Mouse (Mus musculus) erythroid progenitor cell, adult 5-6 weeks (primary cell): ENCODE data around the gene Tbata. TPM values are rescaled to one million over a fixed set of nuclear protein-coding genes. Genes with fewer than 3 reads are reported as not detected.

ENCODE experiments used
- total RNA-seq, 2 experiments: library from RNA; stranded (forward) in 1 of 2; stranded (reverse) in 1 of 2; fragments of 150-400 nt in 1 of 2; fragments of 186-747, 209-891 nt in 1 of 2; gene quantifications; 2 replicates each; pipeline versions ENCODE4 v1.2.3 to v1.2.4; 2015 to 2017; ENCODE audit warnings: low replicate concordance in 2 of 2

Tbata gene
- total RNA-seq, 2 experiments from 2014 or later: not detected

Other genes with a start within 250 kb of the Tbata start
- gene Pcbd1, start 82.6 kb upstream of the Tbata start, total RNA-seq (2015; ENCODE audit: low replicate concordance): 9.4 TPM in 1 of 2 replicates, not detected in the other
- gene Pcbd1, start 82.6 kb upstream of the Tbata start, total RNA-seq (2017; ENCODE audit: low replicate concordance): not detected in 2 replicates
- gene Sgpl1, start 24.3 kb upstream of the Tbata start, total RNA-seq (2015; ENCODE audit: low replicate concordance): 23.9 and 33.9 TPM in 2 replicates
- gene Sgpl1, start 24.3 kb upstream of the Tbata start, total RNA-seq (2017; ENCODE audit: low replicate concordance): 11.9 and 24.0 TPM in 2 replicates
- 1.3 TPM in 1 of 2 replicates, not detected in the other for gene Adamts14, start 101.5 kb downstream of the Tbata start, total RNA-seq (2015; ENCODE audit: low replicate concordance)
- 0.39 TPM in 1 of 2 replicates, not detected in the other for gene Adamts14, start 101.5 kb downstream of the Tbata start, total RNA-seq (2017; ENCODE audit: low replicate concordance)
- not detected in 2 replicates for gene Prf1, start 125.9 kb downstream of the Tbata start, total RNA-seq (2015; ENCODE audit: low replicate concordance)
- gene Prf1, start 125.9 kb downstream of the Tbata start, total RNA-seq (2017; ENCODE audit: low replicate concordance): not detected in 2 replicates
- gene Pald1, start 211.6 kb downstream of the Tbata start, total RNA-seq (2015; ENCODE audit: low replicate concordance): not detected in 2 replicates
- 0.39 TPM in 1 of 2 replicates, not detected in the other for gene Pald1, start 211.6 kb downstream of the Tbata start, total RNA-seq (2017; ENCODE audit: low replicate concordance)
- not detected in 2 replicates for gene Nodal, start 246.0 kb downstream of the Tbata start, total RNA-seq (2015; ENCODE audit: low replicate concordance)
- not detected in 2 replicates for gene Nodal, start 246.0 kb downstream of the Tbata start, total RNA-seq (2017; ENCODE audit: low replicate concordance)